Mouse (Mus musculus) E14TG2a.4 (cell line): ENCODE measurements around the gene Ksr1.

Experiments
- H3K27me3 ChIP-seq: 2 replicates; pipeline ENCODE4 v1.6.1; 2014; ENCODE audit warnings: low read length, control low read depth; ENCODE audit not compliant: insufficient read depth
- H3K36me3 ChIP-seq: 2 replicates; pipeline ENCODE4 v1.6.1; 2014; ENCODE audit warnings: low read length, control low read depth; ENCODE audit not compliant: insufficient read depth
- H3K4me1 ChIP-seq: replicated peaks from 2 replicates; pipeline ENCODE4 v1.6.1; 2014; ENCODE audit warnings: low read depth, low read length, control low read depth
- H3K4me3 ChIP-seq: replicated peaks from 2 replicates; pipeline ENCODE4 v1.5.1; 2014; ENCODE audit warnings: mild to moderate bottlenecking, low read length
- H3K9me3 ChIP-seq: 2 replicates; pipeline ENCODE4 v1.6.1; 2014; ENCODE audit warnings: low read length, control low read depth
- CTCF ChIP-seq: conservative IDR thresholded peaks from 2 replicates; pipeline ENCODE4 v1.5.1; 2014; ENCODE audit warnings: low read length
- NANOG ChIP-seq: IDR thresholded peaks from 2 replicates; pipeline ENCODE4 v1.6.1; 2014; ENCODE audit warnings: borderline replicate concordance, low read length, mixed read lengths
- POU5F1 ChIP-seq: IDR thresholded peaks from 2 replicates; pipeline ENCODE4 v1.6.1; 2014; ENCODE audit warnings: low read length, borderline replicate concordance

Gene Ksr1

GRCm38 (mm10) chr11:79144741-79145140 is 1.5 kb downstream of the Ksr1 start:
- Histone ChIP-seq H3K4me1 (peaks cover 65% of the 10 kb centered on the region), H3K9me3 (no peaks in the 10 kb centered on the region), H3K36me3 (no peaks in the 10 kb centered on the region), H3K4me3 (no peak overlapping the region), H3K27me3 (peaks cover 29% of the 10 kb centered on the region)
- TF ChIP-seq NANOG (no peak), POU5F1 (no peak), CTCF (no peak)

DNA sequence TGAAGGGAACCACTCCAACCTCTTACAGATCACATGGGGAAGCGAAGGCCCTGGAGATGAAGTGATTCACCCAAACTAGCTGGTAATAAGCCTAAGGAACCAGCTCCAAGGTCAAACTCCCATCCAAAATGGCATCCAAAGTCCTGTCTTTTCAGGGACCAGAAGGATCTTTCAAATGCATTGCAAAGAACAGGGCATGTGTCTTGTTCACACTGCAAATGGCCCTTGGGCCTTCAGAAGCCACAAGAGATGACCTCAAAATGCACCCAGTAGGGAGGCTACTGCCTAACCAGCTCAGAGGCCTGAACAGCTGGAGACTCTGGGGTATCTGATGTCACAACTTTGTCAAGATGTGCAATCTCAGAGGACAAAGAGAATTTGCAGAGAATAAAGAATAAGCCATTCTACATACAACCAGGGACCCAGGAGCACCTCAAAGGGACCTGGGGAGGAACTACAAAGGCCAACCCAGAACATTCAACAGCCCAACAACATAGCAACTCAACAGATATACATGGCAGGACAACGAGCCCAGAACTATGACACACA is 2.1 kb downstream of the Ksr1 start:
- peaks cover 64% of the 10 kb centered on the region for H3K4me1 ChIP-seq
- H3K27me3 ChIP-seq, result peaks cover 29% of the 10 kb centered on the region
- no peak for TF ChIP-seq NANOG

DNA sequence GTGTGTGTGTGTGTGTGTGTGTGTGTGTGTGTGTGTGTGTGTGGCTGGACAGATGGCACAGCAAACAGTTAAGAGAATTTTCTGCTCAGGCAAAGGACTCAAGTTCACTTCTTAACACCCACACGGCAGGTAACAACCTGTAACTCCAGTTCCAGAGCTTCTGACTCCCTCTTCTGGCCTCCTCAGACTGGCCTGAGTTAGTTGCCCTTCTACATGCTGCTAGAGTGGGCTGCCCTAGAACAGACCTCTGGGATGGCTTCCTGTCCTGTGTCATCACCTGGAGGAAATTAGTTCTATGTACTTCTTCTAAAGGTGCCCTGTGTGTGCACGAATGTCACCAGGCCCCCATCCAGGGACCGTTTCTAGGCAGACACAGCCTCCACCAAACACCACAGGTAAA is 2.9 kb downstream of the Ksr1 start:
- Histone ChIP-seq H3K4me3 (no peak overlapping the region), H3K4me1 (peaks cover 72% of the 10 kb centered on the region), H3K36me3 (no peaks in the 10 kb centered on the region), H3K27me3 (peaks cover 29% of the 10 kb centered on the region), H3K9me3 (no peaks in the 10 kb centered on the region)
- TF ChIP-seq CTCF (no peak), POU5F1 (no peak), NANOG (no peak)

More for the DNA sequence above, 2.1 kb downstream of the Ksr1 start:
- H3K36me3 ChIP-seq, result no peaks in the 10 kb centered on the region
- H3K4me3 ChIP-seq, result no peak overlapping the region
- no peaks in the 10 kb centered on the region for H3K9me3 ChIP-seq

DNA sequence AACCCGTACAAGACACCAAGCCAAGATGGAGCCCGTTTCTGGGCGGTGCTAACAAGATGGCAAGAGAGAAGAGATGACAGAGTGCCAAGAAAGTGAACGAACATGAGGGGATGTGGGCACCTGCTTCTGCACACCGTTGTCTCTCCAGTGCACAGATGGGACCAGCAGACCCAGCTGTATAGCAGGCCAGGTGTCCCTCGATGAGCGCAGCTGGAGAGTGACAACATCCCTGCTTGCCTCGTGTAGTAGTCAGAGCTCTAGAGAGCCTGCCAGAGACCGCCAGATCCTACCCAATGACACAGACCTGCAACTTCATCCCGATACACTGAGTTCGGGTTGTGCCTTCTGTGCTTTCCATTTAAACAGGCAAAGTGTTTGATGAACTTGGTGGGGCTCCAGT is 3.8 kb downstream of the Ksr1 start:
- no peak for TF ChIP-seq NANOG
- TF ChIP-seq CTCF, result no peak
- TF ChIP-seq POU5F1, result no peak
- Histone ChIP-seq H3K4me3 (no peak overlapping the region; the same call in 1 of the 2 replicates), H3K27me3 (peaks cover 25% of the 10 kb centered on the region), H3K36me3 (no peaks in the 10 kb centered on the region), H3K9me3 (no peaks in the 10 kb centered on the region), H3K4me1 (peaks cover 81% of the 10 kb centered on the region)

DNA sequence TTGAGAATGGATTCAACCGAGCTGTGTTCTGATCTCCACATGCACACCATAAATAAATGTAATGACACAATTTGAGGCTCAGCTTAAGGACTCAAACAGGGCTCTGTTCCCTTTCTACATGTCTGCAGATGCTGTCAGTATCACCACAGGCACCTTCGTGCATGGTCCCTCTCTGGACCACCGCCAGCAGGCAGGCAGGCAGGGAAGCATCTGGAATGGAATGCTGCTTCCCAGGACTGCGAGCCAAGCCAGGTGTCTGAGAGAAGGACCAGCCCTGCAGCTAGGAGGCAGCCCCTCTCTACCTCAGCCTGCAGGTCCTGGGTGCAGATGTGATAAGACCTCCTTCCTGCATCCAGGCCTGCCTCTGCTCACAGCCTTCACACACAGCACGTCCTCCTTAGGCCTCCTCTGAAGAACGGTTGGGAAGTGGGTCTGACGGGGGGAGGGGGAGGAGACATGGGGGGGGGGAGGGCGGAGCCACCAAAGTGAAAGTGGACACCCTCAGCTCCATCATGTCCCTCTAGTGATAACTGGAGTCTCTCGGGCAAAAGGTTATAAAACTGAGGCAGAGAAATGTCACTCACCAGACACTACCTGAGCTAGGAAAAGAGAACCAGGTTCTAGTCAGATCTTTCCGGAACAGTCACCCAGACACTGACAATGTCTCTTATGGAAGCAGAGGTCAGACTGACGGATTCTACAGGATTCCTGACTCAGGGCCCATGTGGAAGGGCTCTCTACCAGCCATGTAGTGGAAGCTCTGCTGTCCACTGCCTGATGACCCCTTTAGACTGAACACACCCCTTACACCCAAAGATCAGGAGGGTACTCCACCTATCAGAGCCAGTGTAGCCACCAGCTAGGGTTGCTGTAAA is 4.7 kb downstream of the Ksr1 start:
- H3K27me3 ChIP-seq, result peaks cover 21% of the 10 kb centered on the region
- TF ChIP-seq POU5F1 (no peak), NANOG (no peak), CTCF (no peak)
- H3K9me3 ChIP-seq, result peaks cover 3% of the 10 kb centered on the region
- H3K36me3 ChIP-seq, result no peaks in the 10 kb centered on the region
- peaks cover 81% of the 10 kb centered on the region for H3K4me1 ChIP-seq
- H3K4me3 ChIP-seq, result no peak overlapping the region

DNA sequence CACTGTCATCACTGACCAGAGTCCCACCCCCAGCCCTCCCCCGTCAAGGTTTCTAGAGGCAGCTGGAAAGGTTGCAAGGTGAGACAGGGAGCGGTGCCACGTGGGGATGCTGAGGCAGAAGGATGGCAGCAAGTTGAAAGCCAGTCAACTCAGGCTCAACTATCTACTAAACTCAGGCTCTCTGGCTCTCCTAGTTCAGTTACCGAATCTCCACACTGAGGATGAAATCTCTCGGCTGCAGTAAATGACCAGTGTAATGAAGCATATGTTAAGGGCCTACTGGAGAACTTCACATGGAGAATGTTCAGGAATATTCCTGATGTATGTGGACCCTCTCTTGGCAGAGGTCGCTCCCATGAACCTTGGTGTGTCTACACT is 5.7 kb downstream of the Ksr1 start:
- TF ChIP-seq NANOG (no peak), CTCF (no peak), POU5F1 (no peak)

DNA sequence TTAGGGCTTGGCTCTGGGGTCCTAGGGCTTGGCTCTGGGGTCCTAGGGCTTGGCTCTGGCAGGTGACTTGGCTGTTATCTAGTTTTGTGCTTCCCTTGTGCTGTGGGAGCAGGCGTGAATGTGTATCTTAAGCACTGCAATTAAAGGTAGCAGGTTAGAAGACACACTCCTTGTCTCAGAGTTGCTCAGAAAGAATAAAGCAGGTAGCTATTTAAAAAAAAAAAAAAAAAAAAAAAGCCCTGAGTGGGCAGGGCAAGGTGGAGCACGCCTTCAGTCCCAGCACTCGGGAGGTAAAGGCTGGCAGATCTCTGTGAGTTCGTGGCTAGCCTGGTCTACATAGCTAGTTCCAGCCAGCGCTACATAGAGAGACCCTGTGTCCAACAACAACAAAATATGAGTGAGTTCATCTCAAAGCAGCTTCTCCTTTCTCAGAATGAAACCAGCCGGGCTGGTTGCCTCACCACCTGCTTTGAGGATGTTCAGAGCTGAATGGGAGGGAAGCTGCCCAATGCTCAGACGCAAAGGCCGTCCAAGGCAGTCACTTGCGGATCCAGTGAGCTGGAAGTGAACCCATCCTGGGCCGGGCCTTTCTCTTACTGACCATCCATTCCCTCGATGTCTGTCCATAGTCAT is 6.2 kb downstream of the Ksr1 start:
- Histone ChIP-seq H3K4me1 (peaks cover 84% of the 10 kb centered on the region), H3K9me3 (peaks cover 4% of the 10 kb centered on the region), H3K4me3 (no peak overlapping the region), H3K27me3 (peaks cover 12% of the 10 kb centered on the region), H3K36me3 (no peaks in the 10 kb centered on the region)
- TF ChIP-seq POU5F1 (no peak), CTCF (no peak), NANOG (no peak)

More for the DNA sequence above, 5.7 kb downstream of the Ksr1 start:
- peaks cover 17% of the 10 kb centered on the region for H3K27me3 ChIP-seq
- H3K4me1 ChIP-seq, result peaks cover 87% of the 10 kb centered on the region
- peaks cover 4% of the 10 kb centered on the region for H3K9me3 ChIP-seq
- H3K4me3 ChIP-seq, result no peak overlapping the region
- no peaks in the 10 kb centered on the region for H3K36me3 ChIP-seq

DNA sequence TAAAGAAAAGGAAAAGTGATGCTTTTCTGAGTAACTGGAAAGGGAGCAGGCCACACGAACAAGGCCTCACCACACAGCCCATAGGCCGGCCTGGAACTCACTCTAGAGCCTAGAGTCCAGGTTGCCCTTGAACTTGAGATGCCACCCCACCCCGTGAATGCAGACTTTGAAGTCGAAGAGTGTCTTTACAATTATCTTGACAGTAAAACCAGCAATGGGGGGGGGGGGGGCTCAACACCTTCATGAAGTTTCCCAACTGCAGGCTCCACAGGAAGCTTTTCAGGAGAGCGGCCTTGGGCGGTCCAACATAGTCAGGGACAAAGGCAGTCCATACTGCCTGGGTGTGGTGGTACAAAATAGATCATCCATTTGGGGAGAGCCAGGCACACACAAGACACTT is 7.6 kb downstream of the Ksr1 start:
- no peak for TF ChIP-seq CTCF
- no peak for TF ChIP-seq POU5F1
- no peak; the same call in 1 of the 2 replicates for TF ChIP-seq NANOG

DNA sequence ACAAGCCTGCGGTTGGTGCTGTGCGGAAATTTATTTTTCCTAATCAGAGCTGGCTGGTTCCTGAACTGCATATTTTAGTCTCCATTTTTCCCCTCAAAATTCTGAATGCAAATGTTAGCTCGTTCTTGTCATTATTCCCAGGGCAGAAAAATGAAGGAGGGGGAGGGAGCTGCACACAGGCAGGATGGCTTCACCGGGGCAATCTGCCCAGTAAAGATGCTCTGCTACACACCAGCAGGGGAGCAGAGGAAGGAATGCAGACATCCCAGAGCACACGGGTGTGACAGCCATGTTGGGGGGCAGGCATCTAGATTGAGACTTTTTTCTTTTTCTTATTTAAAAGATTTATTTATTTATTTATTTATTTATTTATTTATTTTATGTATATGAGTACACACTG is 9.0 kb downstream of the Ksr1 start:
- no peak overlapping the region for H3K4me3 ChIP-seq
- TF ChIP-seq CTCF (no peak), POU5F1 (no peak)
- H3K9me3 ChIP-seq, result peaks cover 4% of the 10 kb centered on the region
- H3K36me3 ChIP-seq, result no peaks in the 10 kb centered on the region
- H3K27me3 ChIP-seq, result no peaks in the 10 kb centered on the region
- peaks cover 87% of the 10 kb centered on the region for H3K4me1 ChIP-seq

More for the DNA sequence above, 7.6 kb downstream of the Ksr1 start:
- H3K4me1 ChIP-seq, result peaks cover 88% of the 10 kb centered on the region
- H3K4me3 ChIP-seq, result no peak overlapping the region; the same call in 1 of the 2 replicates
- peaks cover 4% of the 10 kb centered on the region for H3K9me3 ChIP-seq
- no peaks in the 10 kb centered on the region for H3K27me3 ChIP-seq
- no peaks in the 10 kb centered on the region for H3K36me3 ChIP-seq
